Comparison of ENCODE assay signal across 8 mouse cellular contexts in genomic region chr8:80688141-80688540, GRCm38 (mm10). TPM values are rescaled to one million over a fixed set of nuclear protein-coding genes. Genes with fewer than 3 reads are reported as not detected.
DNase-seq lines count a peak whose midpoint lies in the region; ATAC-seq and TF ChIP-seq lines count a peak whose summit lies in the region.
"Had no signal": no experiment of that assay in that cellular context is flagged by ENCODE, and none has a peak within 500 bp of the region (broad histone marks: within the 10 kb centered on the region; RNA-seq: fewer than 3 reads in every experiment).

No protein-coding gene starts in this region.

- peak; percentile 71 for TF ChIP-seq CTCF in left cerebral cortex, adult 2 months (IDR thresholded peaks at IDR 0.05)

- no peak overlapping the region for H3K9ac ChIP-seq in forebrain, embryonic 12.5 days
- H3K9ac ChIP-seq: limb, embryonic 15.5 days had no signal

- H3K27me3 ChIP-seq in forebrain, embryonic 12.5 days = no peaks in the 10 kb centered on the region
- H3K27me3 ChIP-seq: limb, embryonic 15.5 days had no signal

- DNase-seq in NIH3T3 (ENCODE audit: low read depth) = peak; percentile 64
- peak; percentile 69 for DNase-seq in c-Kit-positive CD71-positive TER-119-negative erythroid progenitor cells, embryonic 14.5 days (ENCODE audit: low read depth)
- DNase-seq in induced T-regulatory cell, adult 2 months (ENCODE audit: low read depth) = peak; percentile 45
- peak; percentile 57 to 66 for DNase-seq in left cerebral cortex, adult 2 months (ENCODE audit: extremely low spot score in 1 of 2, low spot score in 2 of 2)
- peak; percentile 41 for DNase-seq in mesoderm, embryonic 11.5 days (ENCODE audit: low read depth, low spot score)
- peak; percentile 68 for DNase-seq in spleen, adult 12 weeks (ENCODE audit: low spot score)

- intact Hi-C loops in left cerebral cortex, adult 2 months (cut with DNase I) = loop anchor here (1.0 to 5.0 kb wide), 2 partner anchors 195 to 956 kb away; partner anchors contain the start of gene Gypa

- no peak overlapping the region for H3K4me3 ChIP-seq in forebrain, embryonic 12.5 days (replicated peaks)
- no peak overlapping the region for H3K4me3 ChIP-seq in left cerebral cortex, adult 2 months
- H3K4me3 ChIP-seq: limb, embryonic 15.5 days had no signal

- H3K4me1 ChIP-seq in forebrain, embryonic 12.5 days = no peaks in the 10 kb centered on the region; the same call in 1 of the 2 replicates
- H3K4me1 ChIP-seq: limb, embryonic 15.5 days had no signal

- H3K27ac ChIP-seq in forebrain, embryonic 12.5 days = no peak overlapping the region
- no peak overlapping the region for H3K27ac ChIP-seq in left cerebral cortex, adult 2 months
- H3K27ac ChIP-seq: limb, embryonic 15.5 days had no signal

- WGBS in forebrain, embryonic 12.5 days = 56% methylated on average over 4 of the region's 4 CpGs

- no peak overlapping the region for H3K4me2 ChIP-seq in forebrain, embryonic 12.5 days
- H3K4me2 ChIP-seq: limb, embryonic 15.5 days had no signal

- peak; percentile 58; the same call in 1 of the 2 replicates for ATAC-seq in forebrain, embryonic 12.5 days (ENCODE audit: low FRiP score)

- no peaks in the 10 kb centered on the region for H3K36me3 ChIP-seq in forebrain, embryonic 12.5 days (replicated peaks)
- H3K36me3 ChIP-seq: limb, embryonic 15.5 days had no signal

- H3K9me3 ChIP-seq in forebrain, embryonic 12.5 days = no peaks in the 10 kb centered on the region
- H3K9me3 ChIP-seq: limb, embryonic 15.5 days had no signal

RNA-seq across cellular contexts. Expression of gene Smarca5, which starts 51.2 kb away (rescaled TPM):
- polyA plus RNA-seq in forebrain, embryonic 12.5 days (2016; fragmentation: Nextera tagmentation; extraction: Ambion mirVana) = 161 and 162 TPM in 2 replicates
- total RNA-seq in left cerebral cortex, adult 2 months (2021) = 10 to 100 TPM; 60.7 to 61.0 TPM
